Mouse (Mus musculus): ENCODE data around the gene Ppp1r21. TPM values are rescaled to one million over a fixed set of nuclear protein-coding genes. Genes with fewer than 3 reads are reported as not detected.

Gene Ppp1r21
- polyA plus RNA-seq, 1 experiment from 2014 or later: 25.1 TPM

- ATAC-seq (replicated peaks; ENCODE audit: insufficient number of reproducible peaks, low FRiP score, low TSS enrichment, low read depth) (no peak), DNase-seq (ENCODE audit: low spot score) (no peak)
- Histone ChIP-seq H3K4me1 (ENCODE audit: control insufficient read depth, insufficient read depth, low read length) (no peaks in the 10 kb centered on the region; the same call in none of the 2 replicates), H3K27ac (replicated peaks; ENCODE audit: low read depth, low read length) (no peak overlapping the region), H3K36me3 (replicated peaks; ENCODE audit: control insufficient read depth, insufficient read depth, low read depth, low read length) (no peaks in the 10 kb centered on the region), H3K4me3 (ENCODE audit: low read depth, low read length) (no peak overlapping the region), H3K9ac (replicated peaks; ENCODE audit: low read length) (no peak overlapping the region), H3K27me3 (ENCODE audit: control insufficient read depth, insufficient read depth, low read length) (no peaks in the 10 kb centered on the region), H3K4me2 (ENCODE audit: low read depth, low read length) (no peak overlapping the region), H3K9me3 (replicated peaks; ENCODE audit: control insufficient read depth, low read length) (no peaks in the 10 kb centered on the region)
- 37% methylated on average over 4 of the region's 4 CpGs for WGBS
Measured at GRCm38 (mm10) chr17:88629381-88629759, 99.5 kb downstream of the Ppp1r21 start.

- Histone ChIP-seq H3K4me2 (ENCODE audit: low read depth, low read length) (no peak overlapping the region), H3K27me3 (ENCODE audit: control insufficient read depth, insufficient read depth, low read length) (no peaks in the 10 kb centered on the region), H3K9ac (replicated peaks; ENCODE audit: low read length) (no peak overlapping the region; the same call in 1 of the 2 replicates), H3K9me3 (replicated peaks; ENCODE audit: control insufficient read depth, low read length) (no peaks in the 10 kb centered on the region), H3K4me1 (ENCODE audit: control insufficient read depth, insufficient read depth, low read length) (no peaks in the 10 kb centered on the region; the same call in none of the 2 replicates), H3K4me3 (ENCODE audit: low read depth, low read length) (no peak overlapping the region), H3K36me3 (replicated peaks; ENCODE audit: control insufficient read depth, insufficient read depth, low read depth, low read length) (no peaks in the 10 kb centered on the region), H3K27ac (replicated peaks; ENCODE audit: low read depth, low read length) (no peak overlapping the region)
- ATAC-seq (replicated peaks; ENCODE audit: insufficient number of reproducible peaks, low FRiP score, low TSS enrichment, low read depth) (peak; percentile 14; the same call in 1 of the 2 replicates), DNase-seq (ENCODE audit: low spot score) (peak; percentile 22)
- 24% methylated on average over 11 of the region's 11 CpGs for WGBS
Measured at GRCm38 (mm10) chr17:88629931-88630553, 100.1 kb downstream of the Ppp1r21 start.

GRCm38 (mm10) chr17:88630554-88630948, 100.6 kb downstream of the Ppp1r21 start:
- Histone ChIP-seq H3K4me2 (ENCODE audit: low read depth, low read length) (no peak overlapping the region), H3K27me3 (ENCODE audit: control insufficient read depth, insufficient read depth, low read length) (no peaks in the 10 kb centered on the region), H3K27ac (replicated peaks; ENCODE audit: low read depth, low read length) (no peak overlapping the region)

GRCm38 (mm10) chr17:88632631-88633030, 102.7 kb downstream of the Ppp1r21 start:
- Histone ChIP-seq H3K4me2 (ENCODE audit: low read depth, low read length) (no peak overlapping the region), H3K27me3 (ENCODE audit: control insufficient read depth, insufficient read depth, low read length) (no peaks in the 10 kb centered on the region), H3K4me3 (ENCODE audit: low read depth, low read length) (no peak overlapping the region), H3K36me3 (replicated peaks; ENCODE audit: control insufficient read depth, insufficient read depth, low read depth, low read length) (no peaks in the 10 kb centered on the region), H3K27ac (replicated peaks; ENCODE audit: low read depth, low read length) (no peak overlapping the region), H3K4me1 (ENCODE audit: control insufficient read depth, insufficient read depth, low read length) (no peaks in the 10 kb centered on the region; the same call in none of the 2 replicates), H3K9me3 (replicated peaks; ENCODE audit: control insufficient read depth, low read length) (no peaks in the 10 kb centered on the region), H3K9ac (replicated peaks; ENCODE audit: low read length) (no peak overlapping the region)
- WGBS: 85% methylated on average over 3 of the region's 3 CpGs
- DNase-seq (ENCODE audit: low spot score) (no peak), ATAC-seq (replicated peaks; ENCODE audit: insufficient number of reproducible peaks, low FRiP score, low TSS enrichment, low read depth) (no peak)

More at GRCm38 (mm10) chr17:88630554-88630948, 100.6 kb downstream of the Ppp1r21 start:
- Histone ChIP-seq H3K9me3 (replicated peaks; ENCODE audit: control insufficient read depth, low read length) (no peaks in the 10 kb centered on the region), H3K4me1 (ENCODE audit: control insufficient read depth, insufficient read depth, low read length) (no peaks in the 10 kb centered on the region; the same call in none of the 2 replicates), H3K36me3 (replicated peaks; ENCODE audit: control insufficient read depth, insufficient read depth, low read depth, low read length) (no peaks in the 10 kb centered on the region), H3K4me3 (ENCODE audit: low read depth, low read length) (no peak overlapping the region), H3K9ac (replicated peaks; ENCODE audit: low read length) (no peak overlapping the region)
- DNase-seq (ENCODE audit: low spot score) (no peak), ATAC-seq (replicated peaks; ENCODE audit: insufficient number of reproducible peaks, low FRiP score, low TSS enrichment, low read depth) (no peak)
- 83% methylated on average over 3 of the region's 3 CpGs for whole genome bisulfite sequencing

- WGBS: 76% methylated on average over 14 of the region's 14 CpGs
- H3K27ac ChIP-seq (replicated peaks; ENCODE audit: low read depth, low read length): no peak overlapping the region
- no peak for ATAC-seq (replicated peaks; ENCODE audit: insufficient number of reproducible peaks, low FRiP score, low TSS enrichment, low read depth)
- no peak for DNase-seq (ENCODE audit: low spot score)
- H3K27me3 ChIP-seq (ENCODE audit: control insufficient read depth, insufficient read depth, low read length): no peaks in the 10 kb centered on the region
- no peaks in the 10 kb centered on the region; the same call in 1 of the 2 replicates for H3K4me1 ChIP-seq (ENCODE audit: control insufficient read depth, insufficient read depth, low read length)
- no peaks in the 10 kb centered on the region for H3K36me3 ChIP-seq (replicated peaks; ENCODE audit: control insufficient read depth, insufficient read depth, low read depth, low read length)
- H3K9me3 ChIP-seq (replicated peaks; ENCODE audit: control insufficient read depth, low read length): no peaks in the 10 kb centered on the region
- H3K9ac ChIP-seq (replicated peaks; ENCODE audit: low read length): no peak overlapping the region
- H3K4me3 ChIP-seq (ENCODE audit: low read depth, low read length): no peak overlapping the region
- no peak overlapping the region for H3K4me2 ChIP-seq (ENCODE audit: low read depth, low read length)
Measured at GRCm38 (mm10) chr17:88636076-88636475, 106.2 kb downstream of the Ppp1r21 start.

- Histone ChIP-seq H3K4me2 (ENCODE audit: low read depth, low read length) (no peak overlapping the region), H3K36me3 (replicated peaks; ENCODE audit: control insufficient read depth, insufficient read depth, low read depth, low read length) (no peaks in the 10 kb centered on the region), H3K4me1 (ENCODE audit: control insufficient read depth, insufficient read depth, low read length) (no peaks in the 10 kb centered on the region; the same call in 1 of the 2 replicates), H3K4me3 (ENCODE audit: low read depth, low read length) (no peak overlapping the region), H3K27me3 (ENCODE audit: control insufficient read depth, insufficient read depth, low read length) (no peaks in the 10 kb centered on the region), H3K27ac (replicated peaks; ENCODE audit: low read depth, low read length) (no peak overlapping the region), H3K9me3 (replicated peaks; ENCODE audit: control insufficient read depth, low read length) (no peaks in the 10 kb centered on the region), H3K9ac (replicated peaks; ENCODE audit: low read length) (no peak overlapping the region)
- ATAC-seq (replicated peaks; ENCODE audit: insufficient number of reproducible peaks, low FRiP score, low TSS enrichment, low read depth) (no peak), DNase-seq (ENCODE audit: low spot score) (no peak)
- WGBS: 26% methylated on average over 12 of the region's 12 CpGs
Measured at GRCm38 (mm10) chr17:88636587-88636986, 106.7 kb downstream of the Ppp1r21 start.

Other genes with a start within 250 kb of the Ppp1r21 start
- gene Foxn2, start 89.4 kb upstream of the Ppp1r21 start, polyA plus RNA-seq (2014; fragmentation: Nextera tagmentation; extraction: Ambion mirVana): 8.0 and 9.3 TPM in 2 replicates
- 5.1 and 6.2 TPM in 2 replicates for gene Ston1, start 67.6 kb downstream of the Ppp1r21 start, polyA plus RNA-seq (2014; fragmentation: Nextera tagmentation; extraction: Ambion mirVana)
- gene Gtf2a1l, start 138.5 kb downstream of the Ppp1r21 start, polyA plus RNA-seq (2014; fragmentation: Nextera tagmentation; extraction: Ambion mirVana): 0.31 TPM in 1 of 2 replicates, not detected in the other